Mouse (Mus musculus) lung, postnatal 0 days (tissue): Measurements from ENCODE around the gene Kif13a.

ENCODE experiments used
- CTCF ChIP-seq: IDR thresholded peaks from 2 replicates; pipeline ENCODE4 v1.5.1; 2016; ENCODE audit warnings: antibody characterized with exemption, mild to moderate bottlenecking
- EP300 ChIP-seq: IDR thresholded peaks from 2 replicates; pipeline ENCODE4 v1.6.1; 2016; ENCODE audit warnings: antibody characterized with exemption, mild to moderate bottlenecking, control low read depth

- TF ChIP-seq CTCF = no peak
- no peak for TF ChIP-seq EP300
These were observed 107.5 kb downstream of the Kif13a start for GRCm38 (mm10) chr13:46822200-46822599.
